Mouse (Mus musculus) brown adipose tissue, adult 24 weeks (tissue): ENCODE results near the gene Gm1123. TPM values are rescaled to one million over a fixed set of nuclear protein-coding genes. Genes with fewer than 3 reads are reported as not detected.

Experiments used
- H3K27ac ChIP-seq: fragments of 200-500 bp; replicated peaks from 2 replicates; pipeline ENCODE4 v1.5.1; 2012; ENCODE audit warnings: low read depth, mild to moderate bottlenecking, low read length
- H3K4me1 ChIP-seq: fragments of 200-500 bp; 2 replicates; pipeline ENCODE4 v1.6.1; 2012; ENCODE audit warnings: low read length, mixed read lengths; ENCODE audit not compliant: control insufficient read depth, insufficient read depth, insufficient read length
- H3K4me3 ChIP-seq: fragments of 200-500 bp; 2 replicates; pipeline ENCODE4 v1.5.1; 2012; ENCODE audit warnings: low read depth, mild to moderate bottlenecking, low read length, moderate library complexity; ENCODE audit not compliant: insufficient read depth
- polyA plus RNA-seq: library from polyadenylated mRNA; stranded (reverse); fragments of >200 nt; gene quantifications from 2 replicates; pipeline ENCODE4 v1.2.4, GENCODE M21; 2012; ENCODE audit not compliant: missing spikeins, insufficient read depth, insufficient read length

Gene Gm1123
- not detected in 2 replicates for polyA plus RNA-seq

DNA sequence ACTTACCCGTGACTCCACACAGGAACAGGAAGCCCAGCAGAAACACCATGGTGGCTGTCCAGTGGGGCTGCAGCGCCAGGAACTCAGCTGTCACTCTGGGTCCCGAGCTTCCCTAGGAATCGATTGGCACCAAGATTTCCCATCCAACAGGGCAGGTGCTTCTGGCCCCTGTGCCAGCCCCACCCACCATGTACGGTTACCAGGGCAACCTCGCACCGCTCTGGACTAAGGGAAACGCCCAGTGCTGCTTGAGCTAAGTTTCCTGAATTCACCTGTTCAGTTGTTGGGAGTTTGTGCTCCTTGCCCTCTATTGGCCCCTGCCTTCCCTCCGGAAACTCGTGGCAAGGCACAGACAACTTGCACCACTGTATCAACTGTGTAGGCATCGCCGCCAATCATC, at the start of gene Gm1123:
Gm1123 (minus strand) TSS at position 141 of the 400 bp plus-strand sequence.
- Histone ChIP-seq H3K4me1 (no peaks in the 10 kb centered on the region), H3K27ac (no peak within 1 kb of the TSS), H3K4me3 (no peak within 1 kb of the TSS)

DNA sequence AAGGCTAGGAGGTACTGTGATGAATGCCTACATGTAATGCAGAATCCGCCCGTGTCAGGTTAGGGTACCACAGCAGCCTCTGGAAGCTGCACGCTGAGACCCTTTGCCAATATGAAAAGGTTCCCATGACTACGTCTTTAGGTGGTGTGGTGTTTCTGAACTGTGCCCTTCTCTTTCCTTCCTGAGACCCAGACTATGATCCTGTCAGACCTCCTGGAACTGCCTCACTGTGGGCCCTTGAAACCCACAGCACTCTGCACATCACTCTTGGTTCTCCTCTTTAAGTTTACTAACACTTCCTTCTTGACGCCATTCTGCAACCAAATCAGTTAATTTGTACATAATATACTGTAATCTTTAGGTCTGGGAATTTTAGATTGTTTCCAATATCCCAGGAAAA, 46.2 kb upstream of the Gm1123 start:
- no peak overlapping the region for H3K27ac ChIP-seq
- H3K4me3 ChIP-seq, result no peak overlapping the region
- no peaks in the 10 kb centered on the region for H3K4me1 ChIP-seq

DNA sequence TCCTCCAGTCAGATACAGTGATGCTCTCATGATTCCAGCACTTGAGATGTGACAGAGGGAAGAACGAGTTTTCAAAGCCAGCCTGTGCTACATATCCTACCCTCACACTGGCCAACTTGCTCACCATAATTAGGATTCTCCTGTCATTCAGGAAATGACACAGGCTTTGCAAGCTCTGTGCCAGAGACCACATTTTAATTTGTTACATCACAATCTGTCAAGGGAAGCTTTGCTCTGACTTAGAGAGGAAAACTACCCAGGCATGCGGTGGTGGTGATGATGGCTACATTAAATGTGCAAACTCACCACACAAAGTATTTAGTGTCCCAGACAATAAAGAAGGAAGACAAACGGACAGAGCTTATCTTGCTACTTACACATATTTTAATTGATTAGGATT, 45.8 kb upstream of the Gm1123 start:
- Histone ChIP-seq H3K27ac (no peak overlapping the region), H3K4me3 (no peak overlapping the region), H3K4me1 (no peaks in the 10 kb centered on the region)

DNA sequence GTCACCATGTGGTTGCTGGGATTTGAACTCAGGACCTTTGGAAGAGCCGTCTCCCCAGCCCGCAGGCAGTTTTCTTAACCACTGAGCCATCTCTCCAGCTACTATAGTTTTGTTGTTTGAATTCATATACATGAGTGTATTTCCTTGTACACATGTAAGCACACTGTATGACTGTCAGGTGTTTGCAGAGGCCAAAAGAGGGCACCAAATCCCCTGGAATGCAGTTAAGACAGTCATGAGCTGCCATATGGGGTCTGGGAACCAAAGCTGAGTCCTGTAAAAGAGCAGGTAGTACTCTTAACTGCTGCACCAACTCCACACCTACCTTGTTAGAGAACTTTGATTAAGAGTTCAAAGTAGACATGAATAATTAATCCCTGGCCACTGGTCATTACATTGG, 45.1 kb upstream of the Gm1123 start:
- Histone ChIP-seq H3K4me1 (no peaks in the 10 kb centered on the region), H3K27ac (no peak overlapping the region), H3K4me3 (no peak overlapping the region)

DNA sequence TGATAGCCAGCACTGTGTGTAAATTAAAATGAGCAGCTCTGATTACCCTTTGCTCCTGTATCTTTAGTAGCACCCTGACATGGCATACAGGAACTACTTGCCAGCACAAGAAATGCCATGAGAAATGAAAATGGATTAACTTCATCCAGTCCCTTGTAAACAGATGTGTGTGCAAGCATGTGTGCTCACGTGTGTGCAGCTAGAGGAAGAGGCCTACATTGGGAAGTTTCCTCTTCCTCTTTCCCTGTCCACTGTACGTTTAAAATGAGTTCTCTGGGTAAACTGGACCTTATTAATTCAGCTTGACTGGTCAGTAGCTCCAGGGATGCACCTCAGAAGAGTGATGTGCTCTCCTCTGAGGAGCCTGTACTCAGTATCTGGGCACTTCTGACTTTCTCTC, 38.9 kb upstream of the Gm1123 start:
- no peak overlapping the region for H3K27ac ChIP-seq
- H3K4me3 ChIP-seq, result no peak overlapping the region
- H3K4me1 ChIP-seq, result no peaks in the 10 kb centered on the region

DNA sequence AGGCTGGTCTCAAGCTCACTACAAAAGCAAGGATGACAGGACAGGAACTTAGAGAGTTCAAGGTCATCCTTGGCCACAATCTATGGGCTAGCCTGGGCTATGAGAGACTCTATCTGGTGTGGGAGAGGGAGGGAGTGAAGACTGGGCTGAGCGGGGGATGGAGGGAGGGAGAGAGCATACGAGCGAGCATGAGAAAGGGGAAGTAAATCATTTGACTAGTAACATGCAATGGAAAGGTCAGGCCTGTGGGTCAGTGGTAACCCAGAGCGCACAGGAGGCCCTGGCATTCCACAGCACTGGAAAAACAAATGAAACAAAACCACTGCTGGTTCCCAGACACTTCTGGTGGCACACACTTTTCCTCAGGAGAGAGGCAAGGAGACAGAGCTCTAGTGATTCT, 37.0 kb upstream of the Gm1123 start:
- H3K4me3 ChIP-seq, result no peak overlapping the region
- no peak overlapping the region for H3K27ac ChIP-seq
- no peaks in the 10 kb centered on the region for H3K4me1 ChIP-seq

DNA sequence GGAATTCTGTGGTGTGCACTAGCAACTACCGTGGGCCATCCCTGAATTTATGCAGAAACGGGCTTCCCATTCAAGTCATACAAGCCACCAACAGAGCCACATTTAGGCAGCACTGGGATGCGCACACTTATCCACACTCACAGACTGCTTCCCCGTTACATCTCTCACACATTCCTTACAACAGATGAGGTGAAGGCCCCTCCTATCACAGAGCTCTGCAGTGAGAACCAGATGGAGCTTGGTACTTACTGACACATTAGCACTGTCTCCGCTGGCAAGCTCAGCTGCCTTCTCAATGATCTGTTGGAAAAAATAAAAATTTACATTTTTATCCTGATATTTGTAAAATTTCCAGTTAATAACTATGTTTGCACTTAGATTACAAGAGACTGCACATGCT, 29.8 kb upstream of the Gm1123 start:
- Histone ChIP-seq H3K27ac (no peak overlapping the region), H3K4me3 (no peak overlapping the region), H3K4me1 (no peaks in the 10 kb centered on the region)

DNA sequence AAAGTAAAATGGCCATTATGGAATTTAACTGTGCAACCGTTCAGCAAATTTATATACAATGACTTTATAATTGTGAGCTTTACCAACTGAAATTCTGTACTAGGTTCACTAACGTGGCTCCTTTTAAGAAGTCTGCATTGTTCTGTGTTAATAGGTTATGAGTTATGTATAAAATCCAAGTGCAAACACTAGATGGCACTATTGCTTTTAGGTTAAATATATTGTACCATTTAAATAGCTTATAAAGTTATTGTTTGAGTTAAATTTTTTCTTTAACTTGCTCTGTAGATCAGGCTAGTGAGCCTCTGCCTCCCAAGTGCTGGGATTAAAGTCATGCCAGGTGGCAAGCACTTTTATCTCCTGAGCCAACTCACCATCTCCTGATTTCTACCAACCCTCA, 28.7 kb upstream of the Gm1123 start:
- Histone ChIP-seq H3K4me1 (no peaks in the 10 kb centered on the region), H3K4me3 (no peak overlapping the region), H3K27ac (no peak overlapping the region)

DNA sequence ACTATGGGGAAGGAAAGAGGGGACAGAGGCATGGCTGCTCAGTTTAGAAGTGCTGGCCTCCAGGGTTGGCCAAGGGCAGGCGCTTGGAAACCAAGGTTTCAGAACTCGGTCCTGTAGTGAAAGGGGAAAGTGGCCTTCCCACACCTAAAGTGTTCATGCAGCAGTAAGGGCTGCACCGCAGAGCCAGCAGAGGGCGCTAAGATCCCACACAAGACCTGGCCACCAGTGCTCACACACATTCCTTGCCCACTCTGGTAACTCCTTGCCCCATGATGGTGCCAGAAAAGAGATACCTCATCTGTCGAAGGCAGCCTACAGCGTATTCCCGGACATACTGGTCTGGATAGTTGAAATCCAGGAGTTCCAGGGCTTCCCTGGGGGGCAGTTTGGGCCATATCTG, 27.0 kb upstream of the Gm1123 start:
- H3K27ac ChIP-seq, result no peak overlapping the region
- H3K4me3 ChIP-seq, result no peak overlapping the region
- no peaks in the 10 kb centered on the region for H3K4me1 ChIP-seq

DNA sequence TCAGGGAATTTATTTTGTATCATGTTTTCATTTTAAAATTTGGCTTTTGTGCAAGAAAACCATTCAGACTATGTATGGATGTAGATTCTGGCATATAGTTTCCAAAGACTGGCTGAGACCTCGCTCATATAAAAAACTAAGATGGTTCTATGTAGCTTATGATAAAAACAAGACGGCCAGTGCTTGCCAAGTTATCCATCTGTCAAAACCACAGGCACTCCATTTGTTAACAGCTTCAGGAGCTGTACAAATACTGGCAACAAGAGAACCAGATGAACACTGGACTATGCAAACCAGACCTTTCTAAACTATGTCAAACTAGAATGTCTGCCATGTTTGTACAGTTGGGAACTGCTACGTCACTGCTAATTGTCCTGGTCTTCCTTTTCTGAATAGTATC, 22.2 kb upstream of the Gm1123 start:
- Histone ChIP-seq H3K4me1 (no peaks in the 10 kb centered on the region), H3K4me3 (no peak overlapping the region), H3K27ac (no peak overlapping the region)

DNA sequence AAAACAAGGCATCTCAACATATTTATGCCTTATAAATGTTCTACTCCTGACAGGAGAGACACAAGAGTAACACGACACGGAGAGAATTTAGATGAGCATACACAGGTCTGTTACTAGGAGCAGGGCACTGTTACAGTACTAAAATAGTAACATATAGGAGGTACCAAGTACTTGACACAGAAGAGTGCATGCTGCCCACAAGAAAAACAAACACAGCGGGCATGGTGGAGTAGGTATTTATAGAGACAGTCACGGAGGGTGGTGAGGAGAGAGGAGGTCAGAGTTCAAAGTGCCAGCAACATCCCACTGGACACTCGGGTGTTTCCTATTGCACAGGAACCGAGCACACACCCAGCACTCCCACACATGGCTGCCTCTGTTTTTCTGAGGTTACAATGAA, 14.2 kb upstream of the Gm1123 start:
- Histone ChIP-seq H3K4me3 (no peak overlapping the region), H3K4me1 (peaks cover 4% of the 10 kb centered on the region), H3K27ac (no peak overlapping the region)

DNA sequence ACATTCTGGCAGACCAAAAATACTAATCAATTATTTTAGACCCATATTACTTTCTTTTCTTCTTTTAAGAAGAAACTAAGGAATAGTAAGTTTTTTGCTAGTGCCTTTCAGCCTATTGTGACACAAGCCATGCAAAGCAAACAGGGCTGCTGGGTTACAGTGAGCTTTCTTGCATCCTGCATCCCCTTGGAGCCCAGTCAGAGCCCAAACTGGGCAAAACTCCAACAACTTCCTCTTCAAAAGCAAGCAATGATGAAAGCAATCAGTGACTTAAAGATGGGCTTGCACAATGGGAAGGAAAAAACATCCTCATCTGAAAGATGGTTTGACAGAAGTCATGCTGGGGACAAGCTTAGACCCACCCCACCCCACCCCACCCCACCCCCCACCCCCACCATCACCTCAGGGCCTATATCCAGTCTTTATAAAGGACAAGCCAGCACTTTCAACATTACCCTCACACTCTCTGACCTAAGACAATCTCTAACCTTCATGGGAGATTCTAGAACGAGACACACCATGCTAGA, 13.3 kb upstream of the Gm1123 start:
- H3K27ac ChIP-seq, result no peak overlapping the region

DNA sequence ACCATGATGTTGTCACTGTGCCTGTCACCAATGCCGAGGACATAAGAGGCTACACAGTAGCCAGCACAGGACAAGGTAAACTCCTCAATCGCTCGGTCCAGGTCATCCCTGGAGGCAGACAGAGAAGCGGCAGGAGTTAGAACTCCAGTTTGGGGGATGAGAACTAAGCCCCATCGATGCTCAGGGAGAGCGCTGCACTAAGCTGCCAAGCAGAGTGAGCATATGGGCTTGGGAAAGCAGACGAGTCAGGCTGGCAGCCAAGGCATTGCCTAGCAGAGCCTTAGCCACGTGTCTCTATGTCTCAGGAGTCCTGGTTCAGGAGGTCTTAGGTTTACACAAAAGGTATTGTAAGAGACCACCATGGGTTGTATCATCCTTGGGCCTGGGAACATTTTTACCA, 9.2 kb upstream of the Gm1123 start:
- H3K27ac ChIP-seq, result no peak overlapping the region
- no peak overlapping the region for H3K4me3 ChIP-seq
- no peaks in the 10 kb centered on the region for H3K4me1 ChIP-seq

More for the DNA sequence above, 13.3 kb upstream of the Gm1123 start:
- peaks cover 4% of the 10 kb centered on the region for H3K4me1 ChIP-seq
- H3K4me3 ChIP-seq, result no peak overlapping the region

DNA sequence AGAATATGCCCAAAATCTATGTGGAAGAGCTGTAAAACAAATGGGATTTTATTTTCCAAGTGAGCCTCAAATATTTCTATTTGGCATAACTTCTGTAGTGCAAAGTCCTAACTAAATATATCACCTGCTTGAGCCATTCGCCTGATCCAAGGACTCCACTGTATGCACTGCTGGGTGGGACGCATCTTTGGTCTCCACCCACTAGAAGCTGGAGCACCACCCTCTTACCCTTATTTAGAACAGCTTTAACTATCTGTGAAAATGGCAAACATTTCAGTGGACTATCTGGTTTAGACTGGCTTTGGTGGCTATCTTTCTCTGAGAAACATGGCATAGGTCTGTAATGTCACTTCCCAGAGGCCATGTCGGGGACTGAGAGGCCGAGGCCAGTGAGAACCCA, 7.1 kb upstream of the Gm1123 start:
- Histone ChIP-seq H3K4me3 (no peak overlapping the region), H3K4me1 (no peaks in the 10 kb centered on the region), H3K27ac (no peak overlapping the region)

DNA sequence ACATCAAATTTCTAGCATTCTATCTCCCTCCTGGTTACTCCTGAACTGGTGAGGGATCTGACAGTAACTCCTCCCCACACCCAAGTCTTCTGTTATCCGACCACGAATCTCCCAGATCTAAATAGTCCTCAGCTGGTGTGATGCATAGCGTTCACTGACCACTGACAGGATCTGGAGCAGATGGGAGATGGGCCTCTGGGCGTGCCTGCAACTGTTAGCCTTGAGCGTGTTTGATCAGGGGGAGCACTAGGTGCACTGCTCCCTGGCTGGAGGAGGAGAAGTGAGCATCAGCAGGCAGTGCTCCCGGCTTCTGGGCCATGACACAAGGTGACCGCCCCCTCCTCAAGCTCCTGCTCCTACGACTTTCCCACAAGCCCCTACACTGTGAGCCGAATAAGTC, 6.5 kb upstream of the Gm1123 start:
- H3K4me3 ChIP-seq, result no peak overlapping the region
- H3K27ac ChIP-seq, result no peak overlapping the region
- no peaks in the 10 kb centered on the region for H3K4me1 ChIP-seq

DNA sequence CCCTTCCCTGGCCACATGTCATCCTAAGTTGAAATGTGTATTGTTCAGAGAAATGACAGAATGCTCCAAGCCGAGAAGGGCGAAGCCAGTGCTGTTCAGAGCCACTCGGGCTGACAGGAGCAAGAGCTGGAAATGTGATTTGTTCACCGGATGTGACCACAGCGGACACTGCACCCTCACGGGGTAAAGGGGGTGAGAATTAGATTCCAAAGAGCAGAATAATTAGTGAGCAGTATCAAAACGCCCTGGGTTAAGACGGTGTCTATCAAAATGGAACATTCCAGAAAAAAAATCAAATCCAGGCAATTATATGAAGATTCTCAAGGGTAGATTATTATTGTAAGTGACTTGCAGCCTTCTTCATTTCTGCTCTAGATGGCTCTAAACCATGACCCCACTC, 1.4 kb downstream of the Gm1123 start:
- Histone ChIP-seq H3K4me1 (no peaks in the 10 kb centered on the region), H3K27ac (no peak overlapping the region), H3K4me3 (no peak overlapping the region)

DNA sequence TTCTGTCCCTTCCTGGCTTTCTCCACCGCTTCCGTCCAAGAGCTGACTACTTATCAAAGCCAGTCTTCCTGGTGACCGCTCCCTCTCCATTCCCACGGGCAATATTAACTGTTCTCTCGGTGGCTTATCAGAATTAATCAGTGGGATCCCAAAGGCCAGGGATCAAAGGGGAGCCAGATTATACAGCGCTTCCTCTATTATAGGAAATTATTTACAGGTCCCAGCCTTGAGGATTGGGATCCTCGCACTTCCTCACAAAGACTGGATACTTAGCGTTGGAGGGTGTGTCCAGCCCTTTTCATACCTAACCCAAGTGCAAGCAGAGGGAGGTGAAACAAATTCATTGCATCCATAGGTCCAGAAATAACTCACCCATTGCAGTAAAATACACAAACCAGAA, 3.5 kb downstream of the Gm1123 start:
- Histone ChIP-seq H3K27ac (no peak overlapping the region), H3K4me3 (no peak overlapping the region), H3K4me1 (no peaks in the 10 kb centered on the region)
